Mouse (Mus musculus) liver, postnatal 0 days (tissue): ENCODE measurements around the gene Dhx33. TPM values are rescaled to one million over a fixed set of nuclear protein-coding genes. Genes with fewer than 3 reads are reported as not detected.

Experiments used
- ATAC-seq: fragments of 200-750 bp; cut with Nextera tagmentation; 2 replicates; pipeline ENCODE4 v1.8.0; 2017; ENCODE audit warnings: mild to moderate bottlenecking, moderate library complexity
- DNase-seq: peaks from one replicate; pipeline ENCODE4 v3.0.0-alpha.2; 2016
- H3K27ac ChIP-seq: fragments of 300-500 bp; sonication (generic); 2 replicates; pipeline ENCODE4 v1.5.1; 2014; ENCODE audit warnings: antibody characterized with exemption, moderate library complexity, mild to moderate bottlenecking, low read depth
- H3K27me3 ChIP-seq: fragments of 300-500 bp; sonication (generic); 2 replicates; pipeline ENCODE4 v1.6.1; 2014; ENCODE audit warnings: low read length, control low read depth, mixed read lengths; ENCODE audit not compliant: insufficient read depth
- H3K36me3 ChIP-seq: fragments of 300-500 bp; sonication (generic); replicated peaks from 2 replicates; pipeline ENCODE4 v1.6.1; 2014; ENCODE audit warnings: mild to moderate bottlenecking, control low read depth, low read length, moderate library complexity, mixed read lengths; ENCODE audit not compliant: insufficient read depth
- H3K4me1 ChIP-seq: fragments of 300-500 bp; sonication (generic); 2 replicates; pipeline ENCODE4 v1.6.1; 2014; ENCODE audit warnings: antibody characterized with exemption, mild to moderate bottlenecking, control low read depth; ENCODE audit not compliant: insufficient read depth
- H3K4me2 ChIP-seq: fragments of 300-500 bp; sonication (generic); 2 replicates; pipeline ENCODE4 v1.6.1; 2014; ENCODE audit warnings: low read depth, mild to moderate bottlenecking, low read length, moderate library complexity, mixed read lengths
- H3K4me3 ChIP-seq: fragments of 300-500 bp; sonication (generic); 2 replicates; pipeline ENCODE4 v1.5.1; 2014; ENCODE audit warnings: low read depth, low read length
- H3K9ac ChIP-seq: fragments of 300-500 bp; sonication (generic); replicated peaks from 2 replicates; pipeline ENCODE4 v1.6.1; 2014; ENCODE audit warnings: mild to moderate bottlenecking, moderate library complexity
- H3K9me3 ChIP-seq: fragments of 300-500 bp; sonication (generic); 2 replicates; pipeline ENCODE4 v1.6.1; 2016; ENCODE audit warnings: mild to moderate bottlenecking, control low read depth, low read length, mixed read lengths
- CTCF ChIP-seq: sonication (generic); IDR thresholded peaks from 2 replicates; pipeline ENCODE4 v1.5.1; 2016; ENCODE audit warnings: antibody characterized with exemption, low read depth
- EP300 ChIP-seq: IDR thresholded peaks from 2 replicates; pipeline ENCODE4 v1.6.1; 2016; ENCODE audit warnings: antibody characterized with exemption, low read depth, mild to moderate bottlenecking
- WGBS: fragments of 180-500 bp; shearing (Covaris S2); extraction: QIAGEN DNeasy Blood & Tissue Kit; methylation state at CpG from one replicate; pipeline ENCODE4 v1.1.7; 2014; ENCODE audit not compliant: insufficient replicate concordance; 5-methylcytosine and 5-hydroxymethylcytosine counted together
- polyA plus RNA-seq: library from polyadenylated mRNA; unstranded; fragments of >200 nt; fragmentation: Nextera tagmentation; extraction: Ambion mirVana; gene quantifications from 2 replicates; pipeline ENCODE4 v1.2.1, GENCODE M21; 2015

Dhx33 gene
- 2.7 and 3.5 TPM in 2 replicates for polyA plus RNA-seq

DNA sequence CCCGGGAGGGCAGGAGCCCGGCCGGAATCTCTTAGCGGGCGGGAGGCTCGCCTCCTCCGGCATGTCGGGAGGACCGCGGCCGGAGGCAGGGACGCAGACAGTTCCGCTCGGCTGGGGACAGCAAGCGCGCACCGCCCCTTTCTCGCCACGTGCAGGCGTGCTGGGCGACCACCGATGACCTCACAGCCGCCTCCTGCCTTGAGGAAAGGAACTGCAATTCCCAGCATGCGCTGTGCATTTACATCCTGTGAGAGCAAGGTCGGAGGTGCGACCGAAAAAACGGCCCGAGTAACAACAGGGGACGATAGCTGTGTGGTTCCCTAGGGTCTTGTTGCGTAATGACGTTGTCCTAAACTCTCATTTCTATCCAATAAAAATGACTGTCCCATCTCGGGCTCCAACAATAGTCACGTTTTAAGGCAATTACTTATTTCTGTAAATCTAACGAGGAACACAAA lies at the start of gene Dhx33:
Dhx33 (minus strand) TSS at position 122 of the 458 bp plus-strand sequence.
- Histone ChIP-seq H3K4me3 (peak within 1 kb of the TSS; percentile 86), H3K36me3 (peaks cover 27% of the 10 kb centered on the region), H3K27me3 (no peaks in the 10 kb centered on the region), H3K9me3 (no peaks in the 10 kb centered on the region), H3K4me2 (peak within 1 kb of the TSS; percentile 95), H3K4me1 (peaks cover 11% of the 10 kb centered on the region), H3K9ac (peak within 1 kb of the TSS; percentile 70), H3K27ac (peak within 1 kb of the TSS; percentile 73)
- TF ChIP-seq EP300, result peak; percentile 57
- peak; percentile 47 for TF ChIP-seq CTCF
- peak; percentile 96 for DNase-seq
- WGBS, result 1% methylated on average over 35 of the region's 35 CpGs
- peak; percentile 97 for ATAC-seq

DNA sequence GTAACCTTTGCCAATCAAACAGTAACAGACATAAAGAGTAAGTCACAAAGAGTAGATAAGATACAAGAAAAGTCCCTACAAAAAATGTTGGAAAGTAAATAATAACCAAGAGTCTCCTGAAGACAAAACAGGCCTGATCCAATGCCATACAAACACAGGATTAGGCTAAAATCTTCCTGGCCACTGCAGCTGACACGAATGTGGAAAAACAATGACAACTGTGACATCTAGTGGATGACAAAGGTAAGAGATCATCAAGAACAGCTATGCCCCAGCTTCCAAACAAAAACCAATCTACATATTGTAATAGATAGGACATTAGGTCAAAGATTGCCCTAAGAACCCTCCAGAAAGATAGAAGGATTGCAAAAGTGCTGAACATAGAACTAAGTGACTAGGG lies 48.3 kb upstream of the Dhx33 start:
- TF ChIP-seq CTCF (peak; percentile 67), EP300 (no peak)
- H3K4me2 ChIP-seq, result no peak overlapping the region
- H3K36me3 ChIP-seq, result no peaks in the 10 kb centered on the region
- no peak overlapping the region for H3K9ac ChIP-seq
- H3K4me1 ChIP-seq, result no peaks in the 10 kb centered on the region
- no peak overlapping the region for H3K27ac ChIP-seq
- no peak overlapping the region for H3K4me3 ChIP-seq
- WGBS, result 0% methylated on average over 1 of the region's 1 CpGs
- DNase-seq (no peak), ATAC-seq (no peak)
- no peaks in the 10 kb centered on the region for H3K27me3 ChIP-seq
- H3K9me3 ChIP-seq, result no peaks in the 10 kb centered on the region

DNA sequence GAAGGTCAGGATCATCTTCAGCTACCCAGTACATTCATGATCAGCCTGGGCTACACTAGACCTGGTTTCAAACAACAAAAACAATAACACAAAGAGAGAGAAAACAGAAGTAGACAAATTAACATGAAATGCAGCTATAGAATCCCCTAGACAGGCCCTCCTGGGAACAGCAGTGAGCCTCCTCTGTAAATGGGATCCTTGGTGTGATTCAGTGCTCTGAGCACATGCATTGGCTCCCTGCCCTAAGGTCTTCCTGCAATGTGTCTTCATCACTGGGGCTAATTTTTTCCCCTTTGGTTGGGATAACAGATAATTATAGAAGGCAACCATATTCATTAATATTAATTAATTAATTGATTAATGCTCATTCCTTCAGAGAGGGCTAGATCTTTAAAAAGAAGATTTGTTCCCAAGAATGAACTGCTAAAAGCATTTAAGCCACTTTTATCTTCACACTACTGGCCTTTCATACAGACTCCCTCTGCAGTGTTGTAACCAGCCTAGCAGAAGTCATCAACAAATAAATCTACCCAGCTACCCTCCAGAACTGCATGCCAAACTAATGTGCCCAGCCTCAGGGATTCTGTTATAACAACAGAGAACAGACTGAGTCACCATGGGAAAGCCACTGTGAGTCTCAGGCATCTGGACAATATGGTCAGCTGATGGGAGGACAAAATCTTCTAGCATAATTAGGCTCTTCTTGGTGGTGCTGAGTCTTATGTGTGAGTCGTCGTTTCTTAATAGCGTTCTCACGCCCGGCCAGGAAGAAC lies 35.5 kb upstream of the Dhx33 start:
- Histone ChIP-seq H3K4me2 (no peak overlapping the region), H3K4me3 (no peak overlapping the region), H3K9me3 (no peaks in the 10 kb centered on the region), H3K36me3 (no peaks in the 10 kb centered on the region), H3K27me3 (0 out of 2 replicates have a peak, but pooled peaks cover 3% of the 10 kb centered on the region), H3K9ac (no peak overlapping the region), H3K4me1 (no peaks in the 10 kb centered on the region), H3K27ac (no peak overlapping the region)
- DNase-seq (no peak), ATAC-seq (no peak)
- WGBS, result 95% methylated on average over 5 of the region's 5 CpGs
- no peak for TF ChIP-seq CTCF
- TF ChIP-seq EP300, result no peak

DNA sequence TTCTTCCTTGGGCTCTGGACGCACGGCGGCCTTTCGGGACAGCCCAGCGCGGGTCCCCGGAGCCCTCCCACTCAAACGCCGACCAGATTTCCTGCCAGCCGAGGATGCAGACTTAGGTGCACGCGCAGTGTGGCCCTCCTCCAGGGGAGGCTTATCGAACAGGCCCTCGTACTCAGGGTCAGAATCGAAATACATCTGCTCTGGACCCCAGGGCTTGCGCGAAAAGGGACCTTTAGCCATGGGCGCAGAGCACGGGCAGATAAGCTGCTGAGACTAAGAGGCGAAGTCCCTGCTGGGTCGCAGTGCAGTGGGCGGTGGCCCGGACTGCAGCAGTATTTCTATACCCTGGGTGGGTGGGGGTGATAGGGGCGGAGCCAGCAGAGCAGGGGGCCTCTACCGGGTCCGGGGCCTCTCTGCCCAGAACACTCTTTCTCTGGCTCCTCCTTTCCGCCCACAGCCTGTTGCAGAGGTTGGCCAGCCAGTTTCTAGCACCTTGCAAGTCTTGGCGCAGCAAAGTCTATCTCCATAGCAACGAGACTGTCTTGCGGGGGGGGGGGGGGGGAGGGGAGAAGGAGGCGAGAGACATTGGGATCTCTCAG lies 29.0 kb upstream of the Dhx33 start, which contains the start of gene 6330403K07Rik:
6330403K07Rik (minus strand) TSS at position 351 of the 599 bp plus-strand sequence.
- ATAC-seq (no peak), DNase-seq (no peak)
- H3K36me3 ChIP-seq, result no peaks in the 10 kb centered on the region
- peak within 1 kb of the TSS; percentile 62 for H3K4me2 ChIP-seq
- WGBS, result 2% methylated on average over 29 of the region's 31 CpGs
- no peaks in the 10 kb centered on the region for H3K9me3 ChIP-seq
- H3K27me3 ChIP-seq, result peaks cover 10% of the 10 kb centered on the region; the same call in 1 of the 2 replicates
- no peak for TF ChIP-seq CTCF
- TF ChIP-seq EP300, result no peak
- H3K9ac ChIP-seq, result no peak within 1 kb of the TSS
- H3K27ac ChIP-seq, result no peak within 1 kb of the TSS
- H3K4me3 ChIP-seq, result peak within 1 kb of the TSS; percentile 26; the same call in 1 of the 2 replicates
- peaks cover 6% of the 10 kb centered on the region for H3K4me1 ChIP-seq

DNA sequence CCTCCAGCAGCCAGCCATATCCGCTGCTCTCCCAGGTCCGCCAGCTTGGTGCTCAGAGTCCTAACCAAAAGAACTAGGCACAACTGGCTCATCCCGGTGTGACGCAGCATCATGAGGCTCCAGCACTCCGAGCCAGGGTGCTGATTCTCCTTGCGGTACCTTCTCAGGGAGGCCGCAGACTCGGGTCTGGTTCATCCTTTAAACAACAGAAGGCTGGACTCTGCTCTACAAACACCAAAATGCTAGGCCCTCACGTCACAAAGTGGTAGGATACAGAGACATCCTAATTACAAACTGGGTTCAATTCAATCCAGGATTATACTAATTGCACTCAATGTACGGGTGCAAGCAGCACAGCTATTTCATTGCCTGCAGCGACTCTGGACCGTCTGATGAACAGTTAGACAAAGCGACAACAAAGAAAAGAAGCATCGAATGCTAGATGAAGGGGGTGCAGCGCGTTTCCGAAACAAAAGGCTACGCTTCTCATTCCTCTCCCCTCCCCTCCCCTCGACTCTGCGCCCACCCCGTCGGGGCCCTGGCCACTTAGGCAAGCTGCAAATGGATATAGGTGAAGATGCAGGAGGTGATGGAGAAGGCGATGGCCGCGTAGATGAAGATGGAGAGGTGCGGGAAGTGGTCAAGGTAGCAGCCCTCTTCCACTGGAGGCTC lies 28.4 kb upstream of the Dhx33 start:
- Histone ChIP-seq H3K36me3 (peaks cover 5% of the 10 kb centered on the region), H3K27me3 (peaks cover 10% of the 10 kb centered on the region; the same call in 1 of the 2 replicates), H3K9me3 (no peaks in the 10 kb centered on the region), H3K4me1 (peaks cover 7% of the 10 kb centered on the region), H3K27ac (no peak overlapping the region), H3K4me3 (peak overlapping the region; percentile 26; the same call in 1 of the 2 replicates), H3K9ac (no peak overlapping the region), H3K4me2 (peak overlapping the region; percentile 62)
- no peak for DNase-seq
- no peak for ATAC-seq
- TF ChIP-seq EP300, result no peak
- TF ChIP-seq CTCF, result no peak
- 21% methylated on average over 26 of the region's 26 CpGs for WGBS

DNA sequence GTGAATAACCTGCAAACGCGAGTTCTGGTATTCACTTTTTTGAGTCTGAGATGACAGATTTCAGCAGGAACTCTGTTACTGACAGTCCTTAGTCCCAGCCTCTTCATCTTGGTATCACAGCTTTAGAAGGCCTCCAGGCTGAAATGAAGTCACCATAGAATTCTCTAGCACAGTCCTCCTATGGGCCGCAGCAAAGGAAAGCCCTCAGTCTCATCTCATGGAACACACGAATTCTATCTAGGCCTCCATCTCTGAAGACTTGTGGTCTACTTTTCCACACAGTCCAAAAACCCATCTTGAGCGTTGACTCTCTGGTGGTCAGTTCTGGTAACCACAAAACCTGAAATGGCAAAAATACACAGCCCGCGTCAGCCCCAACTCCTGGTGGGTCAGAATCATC lies 27.8 kb upstream of the Dhx33 start:
- Histone ChIP-seq H3K27ac (no peak overlapping the region), H3K4me2 (no peak overlapping the region), H3K36me3 (peaks cover 10% of the 10 kb centered on the region), H3K27me3 (peaks cover 10% of the 10 kb centered on the region; the same call in 1 of the 2 replicates), H3K9ac (no peak overlapping the region), H3K4me3 (no peak overlapping the region), H3K4me1 (peaks cover 7% of the 10 kb centered on the region), H3K9me3 (no peaks in the 10 kb centered on the region)
- ATAC-seq (no peak), DNase-seq (no peak)
- TF ChIP-seq EP300 (no peak), CTCF (no peak)
- 65% methylated on average over 7 of the region's 7 CpGs for WGBS
